Mouse (Mus musculus) mouse trophoblast stem cell (cell line): ENCODE results near the gene Mertk.

Source experiments
- in situ Hi-C, 2 experiments: fragments of 300-500 bp; cut with MseI, MboI; formaldehyde crosslinking; loops; 2 replicates in 1 of 2; 3 replicates in 1 of 2; pipeline ENCODE4 v1.15.1; 2025

Mertk gene

DNA sequence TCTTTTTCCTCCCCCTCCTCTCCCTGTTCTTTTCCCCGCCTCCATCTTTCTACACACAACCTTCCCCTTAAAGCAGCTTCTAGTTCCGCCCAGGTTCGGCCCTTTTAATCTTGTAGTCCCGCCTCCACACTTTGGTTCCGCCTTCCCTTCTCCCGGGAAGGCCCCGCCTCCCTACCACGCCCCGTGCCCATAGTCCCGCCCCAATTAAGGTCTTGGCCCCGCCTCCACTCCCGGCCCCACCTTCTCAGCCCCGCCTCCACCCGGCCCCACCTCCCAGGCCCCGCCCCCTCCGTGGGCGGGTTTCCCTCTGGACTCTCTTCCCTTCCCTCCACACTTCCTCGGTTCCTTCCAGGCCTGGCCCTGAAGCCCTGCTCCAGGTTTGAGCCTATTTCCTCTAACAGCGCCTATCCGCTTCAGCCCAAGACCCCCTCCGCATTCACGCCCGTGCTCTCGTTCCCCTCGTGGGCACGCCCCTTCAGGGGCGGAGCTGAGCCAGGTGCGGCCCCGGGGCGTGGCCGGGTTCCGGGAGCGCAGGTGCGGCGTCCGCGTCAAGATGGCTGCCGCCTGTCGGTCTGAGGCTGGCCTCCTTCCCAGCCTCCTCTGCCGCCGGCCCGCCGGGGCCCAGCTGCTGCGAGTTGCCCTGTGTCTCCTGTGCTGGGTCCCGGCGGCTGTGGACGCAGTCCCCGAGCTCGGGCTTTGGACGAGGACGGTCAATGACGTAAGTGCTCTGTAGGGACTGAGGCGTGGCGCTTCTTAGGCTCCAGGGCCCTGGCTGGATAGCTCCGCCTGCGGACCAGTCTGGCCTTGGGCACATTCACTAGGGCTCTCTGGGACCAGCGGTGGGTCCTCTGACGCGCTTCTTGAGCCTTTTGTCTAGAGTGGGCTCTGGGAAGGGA, 119.3 kb downstream of the Mertk start, which contains the start of gene Tmem87b:
Gene Tmem87b (plus strand): TSS at position 333 of the 896 bp plus-strand sequence.
- in situ Hi-C loops = loop anchor here (5.0 kb wide), 1 partner anchor 121 kb away; the partner anchor contains the start of gene Mertk (in 2 of the 2)

DNA sequence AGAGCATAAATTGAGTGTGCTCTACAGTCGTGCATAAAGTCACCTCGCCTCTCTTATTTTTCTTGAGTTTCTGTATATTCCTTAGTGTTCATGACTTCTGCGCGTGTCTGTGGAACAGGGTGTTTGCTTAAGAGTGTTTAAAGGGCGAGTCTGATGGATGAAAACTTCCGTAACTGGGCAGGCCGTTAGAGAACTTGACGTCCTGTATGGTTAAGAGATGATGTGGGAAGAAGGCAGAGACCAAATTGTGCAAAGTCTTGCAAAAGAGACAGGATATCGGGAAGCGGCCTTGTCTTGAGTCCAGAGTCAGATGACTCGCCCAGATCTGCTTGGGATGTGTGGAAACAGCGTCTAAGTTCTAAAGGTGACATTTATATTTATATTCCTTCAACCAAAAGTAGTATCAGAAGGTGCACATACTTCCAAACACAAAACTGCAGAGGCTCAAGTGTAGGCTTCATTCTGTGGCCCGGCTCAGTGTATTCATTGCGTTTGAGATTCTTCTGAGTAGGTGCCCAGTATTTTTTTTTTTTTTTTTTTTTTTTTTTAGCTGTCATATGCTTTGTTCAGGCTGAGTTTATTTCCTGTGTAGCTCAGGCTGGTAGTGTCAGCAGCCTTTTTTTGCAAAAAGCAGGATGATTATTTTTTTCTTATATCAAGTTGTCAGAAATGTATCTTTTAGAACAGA, 120.3 kb downstream of the Mertk start:
- in situ Hi-C loops = loop anchor here (5.0 kb wide), 1 partner anchor 122 kb away; the partner anchor contains the start of gene Mertk (in 2 of the 2)

DNA sequence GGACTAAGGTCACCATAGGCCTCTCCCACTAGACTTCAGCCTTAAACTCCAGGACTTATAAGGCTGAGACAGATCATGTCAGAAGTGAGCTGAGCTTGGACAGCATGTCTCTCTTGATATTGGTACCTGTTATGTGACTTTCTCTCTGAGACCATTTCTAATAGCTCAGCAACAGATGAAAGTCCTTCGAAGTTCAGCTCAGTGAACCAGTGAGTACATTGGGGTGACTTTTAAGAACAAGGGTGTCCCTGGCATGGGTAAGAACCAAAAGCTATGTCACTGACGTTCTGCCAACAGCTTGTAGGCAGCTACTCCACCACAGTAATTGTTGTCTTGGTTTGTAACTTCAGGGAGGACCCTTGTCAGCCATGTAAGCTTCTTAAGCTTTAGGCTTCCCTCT, 121.9 kb downstream of the Mertk start:
- in situ Hi-C loops = no loop called here

DNA sequence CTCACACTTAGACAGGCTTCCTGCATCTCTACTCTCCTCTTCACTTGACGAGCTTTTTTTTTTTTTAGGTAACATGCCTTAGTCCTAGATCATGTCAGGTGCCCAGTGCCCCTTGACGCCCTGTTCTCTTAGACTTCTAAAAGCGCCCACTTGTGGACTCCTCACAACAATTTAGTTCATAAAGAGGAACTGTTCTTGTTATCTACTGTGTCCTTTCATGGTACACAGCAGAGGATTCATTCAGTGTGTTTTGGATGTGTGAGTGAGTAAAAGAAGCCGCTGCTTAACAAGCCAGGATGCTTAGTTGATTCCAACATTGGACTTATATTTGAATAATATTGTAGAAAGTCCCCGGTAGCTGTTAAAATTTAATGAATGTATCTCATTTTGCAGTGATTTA, 125.1 kb downstream of the Mertk start:
- in situ Hi-C loops = no loop called here

DNA sequence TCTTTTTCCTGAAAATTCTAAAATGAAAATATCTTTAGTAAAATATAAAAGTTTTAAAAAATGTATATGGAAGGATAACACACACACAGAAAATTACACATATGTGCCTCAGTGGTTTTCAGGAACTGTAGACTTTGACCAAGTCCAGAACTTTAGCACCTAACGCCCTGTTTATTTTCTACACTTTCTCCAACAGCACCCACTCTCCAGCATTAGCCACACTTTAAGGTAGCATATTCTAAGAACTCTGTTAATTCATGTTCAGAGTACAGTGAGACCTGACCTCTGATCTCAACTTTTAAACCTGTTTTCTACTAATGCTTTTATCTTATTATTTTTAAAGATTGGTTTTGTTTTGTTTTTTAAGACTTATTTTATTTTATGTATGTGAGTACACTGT, 129.0 kb downstream of the Mertk start:
- in situ Hi-C loops = no loop called here

DNA sequence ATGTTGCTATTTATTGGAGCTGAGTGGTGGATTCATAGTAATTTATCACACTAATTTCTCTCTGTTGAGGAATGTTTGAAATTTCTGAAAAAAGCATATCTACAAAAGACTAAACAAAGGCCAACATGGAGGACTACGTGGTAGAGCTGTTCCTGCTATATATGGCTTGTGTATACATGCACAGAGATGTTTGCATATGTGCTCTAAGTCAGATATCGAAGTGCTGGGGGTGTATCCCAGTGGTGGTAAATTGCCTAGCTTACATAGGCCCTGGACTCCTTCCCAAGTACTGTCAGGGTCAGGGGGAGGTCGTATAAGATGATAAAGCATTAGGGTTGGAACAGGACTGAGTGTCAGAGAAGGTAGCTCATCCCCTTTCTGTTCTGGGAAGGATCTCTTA, 133.9 kb downstream of the Mertk start:
- in situ Hi-C loops = no loop called here

DNA sequence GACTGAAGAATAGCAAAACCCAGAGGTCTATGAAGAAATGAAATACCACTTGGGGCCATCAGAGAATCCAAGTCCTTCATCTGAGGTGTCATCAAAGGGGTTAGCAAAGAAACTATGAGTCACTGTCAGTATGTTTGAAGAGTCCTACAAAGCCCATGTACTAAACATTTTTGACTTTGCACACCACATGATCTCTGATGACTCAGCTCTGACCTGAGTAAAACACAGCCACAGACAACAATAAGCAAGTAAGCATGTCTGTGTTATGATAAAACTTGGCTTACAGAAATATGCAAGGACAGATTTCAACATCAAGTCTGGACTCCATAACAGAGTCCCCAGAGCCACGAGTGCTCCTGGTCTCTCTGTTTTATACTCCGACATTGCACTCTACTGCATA, 134.3 kb downstream of the Mertk start:
- in situ Hi-C loops = no loop called here

DNA sequence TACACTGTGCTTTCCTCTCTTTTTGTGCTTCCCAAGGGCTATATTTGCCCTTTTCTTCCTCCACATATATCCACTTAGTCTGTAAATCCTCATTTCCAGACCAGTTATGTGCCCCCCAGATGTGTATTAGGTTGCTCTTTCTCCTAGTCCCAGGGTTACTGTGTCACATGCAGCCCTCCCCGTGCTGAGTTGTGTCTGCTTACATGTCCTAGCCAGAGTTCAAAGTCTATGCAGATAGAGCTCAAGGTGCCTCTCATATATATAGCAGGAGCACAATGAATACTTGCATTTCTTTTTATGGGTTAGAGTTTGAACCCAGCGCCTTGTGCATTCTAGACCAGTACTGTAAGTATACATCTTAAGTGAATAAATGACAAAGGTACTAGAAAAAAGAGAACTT, 134.7 kb downstream of the Mertk start:
- in situ Hi-C loops = no loop called here

DNA sequence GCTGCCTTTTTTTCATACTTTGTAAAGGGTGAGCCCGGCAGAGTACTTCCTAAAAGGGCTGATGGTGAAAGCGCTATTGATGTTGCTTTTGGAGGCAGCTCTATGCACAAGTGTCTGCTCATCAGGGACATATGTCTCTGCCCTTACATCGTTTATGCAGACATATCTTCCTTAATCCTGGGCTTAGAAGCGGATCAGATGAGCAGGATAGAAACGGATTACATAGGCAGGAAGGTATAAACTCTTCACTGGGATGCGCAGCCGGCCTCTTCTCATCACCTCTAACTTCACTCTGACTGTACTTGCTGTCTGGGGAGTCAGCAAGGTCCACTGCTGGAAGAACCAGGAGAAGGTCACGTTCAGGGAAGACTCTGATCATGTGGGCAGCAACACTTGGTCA, 138.8 kb downstream of the Mertk start:
- in situ Hi-C loops = no loop called here

DNA sequence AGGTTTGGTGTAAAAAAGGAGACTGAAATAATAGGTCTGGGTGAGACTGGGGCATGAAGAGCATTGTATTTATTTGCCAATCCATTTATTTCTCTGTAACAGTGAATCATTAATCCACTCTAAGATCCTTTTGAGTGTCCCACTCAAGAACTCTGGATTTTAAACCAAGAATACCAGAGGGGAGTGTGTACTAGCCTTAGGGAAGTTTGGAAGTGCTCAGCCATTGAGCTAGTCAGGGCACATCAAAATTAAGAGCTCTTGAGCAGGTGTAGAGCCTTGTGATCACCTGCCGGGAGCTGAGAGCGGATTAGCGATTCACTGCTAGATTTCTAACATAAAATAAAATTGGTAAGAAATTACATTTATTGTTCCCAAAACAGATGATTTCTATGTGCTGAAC, 139.9 kb downstream of the Mertk start:
- in situ Hi-C loops = no loop called here

DNA sequence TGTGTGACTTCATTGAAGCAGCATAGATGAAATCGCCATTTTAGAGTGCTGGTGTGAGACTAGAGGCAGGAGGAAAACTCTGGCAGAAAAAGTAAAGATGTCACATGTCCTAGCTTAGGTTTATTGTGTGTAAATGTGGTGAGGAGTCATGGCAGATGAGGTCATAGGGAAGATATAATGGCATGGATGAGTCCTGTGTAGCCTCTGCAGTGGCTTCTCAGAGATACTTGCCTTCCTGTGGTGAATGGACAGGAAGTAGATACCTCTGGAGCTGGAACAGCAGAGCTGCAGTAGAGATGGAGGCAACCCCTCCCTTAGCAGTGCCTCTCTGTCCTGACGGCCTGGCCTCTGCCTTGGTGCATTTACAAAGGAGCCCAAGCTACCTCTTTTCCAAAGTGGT, 140.7 kb downstream of the Mertk start:
- in situ Hi-C loops = no loop called here

DNA sequence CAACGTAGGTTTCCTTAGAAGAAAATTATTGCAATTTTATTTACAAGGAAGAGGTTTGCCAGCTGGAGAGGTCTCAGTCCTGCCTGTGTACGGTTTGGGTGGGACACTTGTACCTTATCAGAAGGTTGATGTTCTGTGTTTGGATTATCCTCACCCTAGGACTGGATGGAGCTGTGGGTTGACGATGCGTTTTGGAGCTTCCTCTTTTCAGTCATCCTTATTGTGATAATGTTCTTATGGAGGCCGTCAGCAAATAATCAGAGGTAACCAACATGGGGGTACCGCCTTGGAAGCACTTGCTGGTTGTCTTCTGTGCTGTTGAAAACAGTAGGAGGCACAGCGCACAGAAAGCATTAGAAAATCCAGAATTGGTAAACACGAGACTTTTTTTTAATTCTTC, 143.7 kb downstream of the Mertk start:
- in situ Hi-C loops = no loop called here

DNA sequence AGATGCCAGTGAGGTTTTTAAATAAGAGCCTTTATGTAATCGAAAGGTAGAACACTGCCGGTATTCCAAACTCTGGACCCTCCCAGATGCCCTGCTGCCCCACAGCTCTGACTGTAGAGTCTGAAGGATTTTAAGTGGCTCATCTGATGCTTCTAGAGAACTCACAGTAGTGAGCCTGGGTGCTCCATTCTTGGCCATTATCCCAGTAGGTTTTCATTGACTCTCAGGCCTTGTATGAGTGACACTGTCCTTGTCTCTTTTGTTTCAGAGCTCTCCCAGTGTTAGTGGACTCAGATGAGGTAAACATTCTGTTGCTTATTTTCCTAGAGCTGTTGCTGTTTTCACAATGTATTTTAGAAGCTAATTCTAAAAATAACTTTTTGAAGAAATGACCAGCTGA, 151.3 kb downstream of the Mertk start:
- in situ Hi-C loops = no loop called here
